9 mouse cellular contexts compared by ENCODE assay signal in genomic region chr12:100275850-100276249, GRCm38 (mm10).
DNase-seq lines count a peak whose midpoint lies in the region; ATAC-seq and TF ChIP-seq lines count a peak whose summit lies in the region.
"Had no signal": no experiment of that assay in that cellular context is flagged by ENCODE, and none has a peak within 500 bp of the region (broad histone marks: within the 10 kb centered on the region; RNA-seq: fewer than 3 reads in every experiment).

No protein-coding gene starts in this region.

- H3K4me1 ChIP-seq in thymus, adult 2 months (replicated peaks; ENCODE audit: control insufficient read depth, insufficient read depth, low read length) = peaks cover 31% of the 10 kb centered on the region
- H3K4me1 ChIP-seq in cortical plate, adult 2 months (ENCODE audit: control insufficient read depth, insufficient read depth, low read length) = peaks cover 38% of the 10 kb centered on the region
- peaks cover 29% of the 10 kb centered on the region for H3K4me1 ChIP-seq in hindbrain, embryonic 12.5 days
- H3K4me1 ChIP-seq in intestine, postnatal 0 days (replicated peaks; ENCODE audit: control insufficient read depth, insufficient read depth, low read length) = peaks cover 22% of the 10 kb centered on the region

- no peak overlapping the region for H3K27ac ChIP-seq in thymus, adult 2 months (ENCODE audit: control insufficient read depth, insufficient read depth, low read length)
- peak overlapping the region; percentile 61 for H3K27ac ChIP-seq in cortical plate, adult 2 months (ENCODE audit: insufficient read depth, low read length)
- H3K27ac ChIP-seq in hindbrain, embryonic 12.5 days = peak overlapping the region; percentile 62
- H3K27ac ChIP-seq in intestine, postnatal 0 days (ENCODE audit: low read depth, low read length) = no peak overlapping the region

- no peak for TF ChIP-seq POLR2A in thymus, adult 2 months (IDR thresholded peaks at IDR 0.05; ENCODE audit: control insufficient read depth, extremely low read depth, insufficient read depth, low read length, poor library complexity)
- no peak for TF ChIP-seq POLR2A in cortical plate, adult 2 months (IDR thresholded peaks at IDR 0.05; ENCODE audit: extremely low read depth, insufficient read depth, low read length)

- no peak overlapping the region for H3K4me2 ChIP-seq in hindbrain, embryonic 12.5 days (replicated peaks)
- no peak overlapping the region for H3K4me2 ChIP-seq in intestine, postnatal 0 days (replicated peaks; ENCODE audit: low read depth)

- no peak for ATAC-seq in hindbrain, embryonic 12.5 days (ENCODE audit: low FRiP score)
- ATAC-seq in intestine, postnatal 0 days = no peak

- H3K4me3 ChIP-seq in thymus, adult 2 months (ENCODE audit: control insufficient read depth, insufficient read depth, low read length) = no peak overlapping the region
- no peak overlapping the region for H3K4me3 ChIP-seq in cortical plate, adult 2 months (ENCODE audit: insufficient read depth, low read length)
- H3K4me3 ChIP-seq in hindbrain, embryonic 12.5 days = no peak overlapping the region
- H3K4me3 ChIP-seq in intestine, postnatal 0 days (ENCODE audit: low read depth, low read length) = no peak overlapping the region

- H3K9ac ChIP-seq in hindbrain, embryonic 12.5 days = no peak overlapping the region
- H3K9ac ChIP-seq in intestine, postnatal 0 days (ENCODE audit: low read depth, low read length) = no peak overlapping the region

- no peaks in the 10 kb centered on the region for H3K36me3 ChIP-seq in thymus, adult 2 months (ENCODE audit: control insufficient read depth, insufficient read depth, low read length)
- H3K36me3 ChIP-seq in hindbrain, embryonic 12.5 days = no peaks in the 10 kb centered on the region
- H3K36me3 ChIP-seq in intestine, postnatal 0 days (ENCODE audit: control insufficient read depth, insufficient read depth) = no peaks in the 10 kb centered on the region

- H3K9me3 ChIP-seq in hindbrain, embryonic 12.5 days (replicated peaks) = no peaks in the 10 kb centered on the region
- no peaks in the 10 kb centered on the region for H3K9me3 ChIP-seq in intestine, postnatal 0 days (ENCODE audit: control insufficient read depth)
- H3K9me3 ChIP-seq: megakaryocyte, embryonic 14.5 days had no signal

- WGBS in thymus, adult 2 months = 85% methylated on average over 5 of the region's 5 CpGs
- WGBS in hindbrain, embryonic 12.5 days = 74% methylated on average over 5 of the region's 5 CpGs
- WGBS in intestine, postnatal 0 days = 57% methylated on average over 5 of the region's 5 CpGs

- DNase-seq in thymus, postnatal 25 days = peak; percentile 6
- no peak for DNase-seq in thymus, adult 2 months
- DNase-seq in lung, postnatal 25 days (ENCODE audit: low spot score) = peak; percentile 88
- no peak for DNase-seq in layer of hippocampus, adult 11-12 months (ENCODE audit: low spot score)
- DNase-seq in right cerebral cortex, adult 2 months (ENCODE audit: low spot score in 2 of 2) = no peak

- no peak for TF ChIP-seq CTCF in thymus, adult 2 months (IDR thresholded peaks at IDR 0.05; ENCODE audit: borderline replicate concordance, control insufficient read depth, extremely low read depth, insufficient read depth, low read length, poor library complexity)
- no peak for TF ChIP-seq CTCF in cortical plate, adult 2 months (IDR thresholded peaks at IDR 0.05; ENCODE audit: extremely low read depth, insufficient read depth, low read length)
- TF ChIP-seq CTCF in intestine, postnatal 0 days (IDR thresholded peaks at IDR 0.05; ENCODE audit: low read depth) = no peak

- H3K27me3 ChIP-seq in thymus, adult 2 months (ENCODE audit: control insufficient read depth, insufficient read depth, low read length) = no peaks in the 10 kb centered on the region
- H3K27me3 ChIP-seq in hindbrain, embryonic 12.5 days = no peaks in the 10 kb centered on the region
- no peaks in the 10 kb centered on the region for H3K27me3 ChIP-seq in intestine, postnatal 0 days (replicated peaks; ENCODE audit: control insufficient read depth, insufficient read depth, low read length)

Comparison
In these comparisons a context has a peak if more than half of its experiments do, and no peak if none do; other contexts are left out.
1. DNase-seq: peak in thymus, postnatal 25 days (single experiment) and lung, postnatal 25 days (single experiment); none in thymus, adult 2 months (single experiment), layer of hippocampus, adult 11-12 months (single experiment) and right cerebral cortex, adult 2 months (0 of 2).
2. H3K27ac ChIP-seq: peak in cortical plate, adult 2 months (single experiment) and hindbrain, embryonic 12.5 days (single experiment); none in thymus, adult 2 months (single experiment) and intestine, postnatal 0 days (single experiment).